Mouse (Mus musculus): ENCODE results near the gene Lrg1.

- TF ChIP-seq POLR2A (IDR thresholded peaks at IDR 0.05; ENCODE audit: borderline replicate concordance, control insufficient read depth, low read depth, low read length), result no peak
- TF ChIP-seq CTCF (IDR thresholded peaks at IDR 0.05; ENCODE audit: control insufficient read depth, insufficient read depth, low read length), result no peak
Observed at GRCm38 (mm10) chr17:56096883-56097282, 24.9 kb downstream of the Lrg1 start.

Data from bone marrow, adult 2 months (tissue).